Mouse (Mus musculus): ENCODE measurements around the gene Hspg2.

Hspg2 gene

GRCm38 (mm10) chr4:137498882-137499583 lies 30.5 kb downstream of the Hspg2 start:
- no peak for DNase-seq (ENCODE audit: low spot score in 2 of 2)

- no peak for DNase-seq (ENCODE audit: low spot score in 2 of 2)
Observed at GRCm38 (mm10) chr4:137500149-137500548, 31.6 kb downstream of the Hspg2 start.

GRCm38 (mm10) chr4:137500953-137501352 lies 32.4 kb downstream of the Hspg2 start:
- no peak for DNase-seq (ENCODE audit: low spot score in 2 of 2)

- no peak for DNase-seq (ENCODE audit: low spot score in 2 of 2)
Observed at GRCm38 (mm10) chr4:137502183-137502582, 33.6 kb downstream of the Hspg2 start.

GRCm38 (mm10) chr4:137502801-137503200 lies 34.2 kb downstream of the Hspg2 start:
- DNase-seq (ENCODE audit: low spot score in 2 of 2): no peak

GRCm38 (mm10) chr4:137503509-137503971 lies 35.0 kb downstream of the Hspg2 start:
- no peak for DNase-seq (ENCODE audit: low spot score in 2 of 2)

- no peak for DNase-seq (ENCODE audit: low spot score in 2 of 2)
Observed at GRCm38 (mm10) chr4:137506629-137507028, 38.1 kb downstream of the Hspg2 start.

- DNase-seq (ENCODE audit: low spot score in 2 of 2): no peak
Observed at GRCm38 (mm10) chr4:137509528-137509927, 41.0 kb downstream of the Hspg2 start.

- no peak for DNase-seq (ENCODE audit: low spot score in 2 of 2)
Observed at GRCm38 (mm10) chr4:137510021-137510696, 41.6 kb downstream of the Hspg2 start.

- DNase-seq (ENCODE audit: low spot score in 2 of 2): no peak
Observed at GRCm38 (mm10) chr4:137512897-137513296, 44.3 kb downstream of the Hspg2 start.

- DNase-seq (ENCODE audit: low spot score in 2 of 2): no peak
Observed at GRCm38 (mm10) chr4:137517989-137518691, 49.6 kb downstream of the Hspg2 start.

- DNase-seq (ENCODE audit: low spot score in 2 of 2): no peak
Observed at GRCm38 (mm10) chr4:137518746-137519145, 50.2 kb downstream of the Hspg2 start.

GRCm38 (mm10) chr4:137520346-137520745 lies 51.8 kb downstream of the Hspg2 start:
- DNase-seq (ENCODE audit: low spot score in 2 of 2): no peak

- no peak for DNase-seq (ENCODE audit: low spot score in 2 of 2)
Observed at GRCm38 (mm10) chr4:137521966-137522365, 53.4 kb downstream of the Hspg2 start.

GRCm38 (mm10) chr4:137525426-137525825 lies 56.9 kb downstream of the Hspg2 start:
- DNase-seq (ENCODE audit: low spot score in 2 of 2): no peak

GRCm38 (mm10) chr4:137527368-137527767 lies 58.8 kb downstream of the Hspg2 start:
- no peak for DNase-seq (ENCODE audit: low spot score in 2 of 2)

- no peak for DNase-seq (ENCODE audit: low spot score in 2 of 2)
Observed at GRCm38 (mm10) chr4:137527872-137528271, 59.3 kb downstream of the Hspg2 start.

- DNase-seq (ENCODE audit: low spot score in 2 of 2): no peak
Observed at GRCm38 (mm10) chr4:137540356-137540755, 71.8 kb downstream of the Hspg2 start.

GRCm38 (mm10) chr4:137542968-137543367 lies 74.4 kb downstream of the Hspg2 start:
- DNase-seq (ENCODE audit: low spot score in 2 of 2): no peak

- DNase-seq (ENCODE audit: low spot score in 2 of 2): no peak
Observed at GRCm38 (mm10) chr4:137545568-137545967, 77.0 kb downstream of the Hspg2 start.

GRCm38 (mm10) chr4:137546003-137546525 lies 77.5 kb downstream of the Hspg2 start:
- no peak for DNase-seq (ENCODE audit: low spot score in 2 of 2)

GRCm38 (mm10) chr4:137553466-137553865 lies 84.9 kb downstream of the Hspg2 start:
- no peak for DNase-seq (ENCODE audit: low spot score in 2 of 2)

Data from urinary bladder, postnatal 36 days (tissue).